Mouse (Mus musculus) embryonic facial prominence, embryonic 14.5 days (tissue): ENCODE measurements at regions not wholly inside any gene's neighbourhood (a gene's known extent, or its start where the extent isn't known, plus 50 kb on each side); places are given as distances from the start of the nearest gene placed in this dataset.

ENCODE experiments used
- ATAC-seq: fragments of 200-750 bp; cut with Nextera tagmentation; 2 replicates; pipeline ENCODE4 v1.8.0; 2017; ENCODE audit warnings: low read depth, moderate number of reproducible peaks, moderate TSS enrichment
- DNase-seq: peaks from one replicate; pipeline ENCODE4 v3.0.0-alpha.2; 2015; ENCODE audit warnings: low spot score
- H3K27ac ChIP-seq: fragments of 300-500 bp; sonication (generic); replicated peaks from 2 replicates; pipeline ENCODE4 v1.5.1; 2014; ENCODE audit warnings: low read depth, mild to moderate bottlenecking, low read length, moderate library complexity
- H3K27me3 ChIP-seq: fragments of 300-500 bp; sonication (generic); replicated peaks from 2 replicates; pipeline ENCODE4 v1.6.1; 2014; ENCODE audit warnings: low read length; ENCODE audit not compliant: control insufficient read depth, insufficient read depth
- H3K36me3 ChIP-seq: fragments of 300-500 bp; sonication (generic); 2 replicates; pipeline ENCODE4 v1.6.1; 2014; ENCODE audit warnings: low read length, mixed read lengths; ENCODE audit not compliant: control insufficient read depth, insufficient read depth
- H3K4me1 ChIP-seq: fragments of 300-500 bp; sonication (generic); 2 replicates; pipeline ENCODE4 v1.6.1; 2014; ENCODE audit warnings: antibody characterized with exemption, low read length; ENCODE audit not compliant: control insufficient read depth, insufficient read depth
- H3K4me2 ChIP-seq: fragments of 300-500 bp; sonication (generic); 2 replicates; pipeline ENCODE4 v1.6.1; 2014; ENCODE audit warnings: low read depth, mild to moderate bottlenecking, low read length, moderate library complexity, mixed read lengths
- H3K4me3 ChIP-seq: fragments of 300-500 bp; sonication (generic); 2 replicates; pipeline ENCODE4 v1.5.1; 2014; ENCODE audit warnings: low read depth, mild to moderate bottlenecking, low read length
- H3K9ac ChIP-seq: fragments of 300-500 bp; sonication (generic); 2 replicates; pipeline ENCODE4 v1.6.1; 2014; ENCODE audit warnings: low read depth, mild to moderate bottlenecking, low read length, moderate library complexity, mixed read lengths
- H3K9me3 ChIP-seq: fragments of 300-500 bp; sonication (generic); 2 replicates; pipeline ENCODE4 v1.6.1; 2016; ENCODE audit warnings: low read length; ENCODE audit not compliant: control insufficient read depth
- WGBS: fragments of 180-500 bp; shearing (Covaris S2); extraction: QIAGEN DNeasy Blood & Tissue Kit; methylation state at CpG from one replicate; pipeline ENCODE4 v1.1.7; 2014; 5-methylcytosine and 5-hydroxymethylcytosine counted together

DNA sequence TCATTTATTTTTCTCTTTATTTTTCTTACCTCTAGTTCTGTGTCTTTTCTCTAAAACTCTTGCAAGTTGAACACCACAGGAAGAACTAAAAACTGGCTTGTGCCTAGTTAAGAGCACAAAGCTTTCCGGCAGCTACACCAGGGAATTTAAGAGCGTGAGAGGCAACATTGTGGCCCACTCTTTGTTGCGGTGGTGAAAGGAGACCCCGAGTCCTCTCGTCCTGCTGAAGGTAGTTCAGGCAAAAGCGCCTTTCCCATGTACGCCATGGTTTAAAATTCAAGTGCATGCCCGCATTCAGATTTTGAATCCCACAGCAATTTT, 142.4 kb downstream of the Ascl1 start:
- Histone ChIP-seq H3K9ac (no peak overlapping the region), H3K4me3 (no peak overlapping the region), H3K27me3 (no peaks in the 10 kb centered on the region), H3K4me1 (no peaks in the 10 kb centered on the region), H3K27ac (no peak overlapping the region), H3K4me2 (no peak overlapping the region), H3K9me3 (no peaks in the 10 kb centered on the region), H3K36me3 (no peaks in the 10 kb centered on the region)
- DNase-seq (no peak), ATAC-seq (no peak)
- 72% methylated on average over 8 of the region's 8 CpGs for WGBS

DNA sequence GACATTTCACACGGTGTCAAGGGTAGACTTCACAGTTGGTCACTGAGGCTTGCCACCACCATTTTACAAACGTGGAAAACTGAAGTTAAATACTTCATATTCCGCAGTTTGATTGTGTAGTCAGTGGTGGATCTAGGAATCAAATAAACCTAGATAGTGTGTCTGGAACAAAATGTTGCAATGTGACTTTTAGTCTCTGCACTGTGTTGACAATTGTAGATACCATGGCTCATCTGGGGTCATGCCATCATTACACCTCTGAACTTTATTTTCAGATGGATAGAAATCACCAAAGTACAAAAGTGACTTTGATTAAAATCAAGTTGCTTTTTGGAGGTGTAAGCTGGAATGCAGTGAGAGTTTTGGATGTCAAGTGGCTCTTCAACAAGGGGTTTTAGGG, 158.3 kb downstream of the Ascl1 start:
- H3K4me2 ChIP-seq, result no peak overlapping the region
- no peak overlapping the region for H3K27ac ChIP-seq
- no peaks in the 10 kb centered on the region for H3K4me1 ChIP-seq
- DNase-seq (no peak), ATAC-seq (no peak)
- 87% methylated on average over 3 of the region's 3 CpGs for WGBS
- H3K4me3 ChIP-seq, result no peak overlapping the region
- H3K36me3 ChIP-seq, result no peaks in the 10 kb centered on the region
- no peak overlapping the region for H3K9ac ChIP-seq
- H3K9me3 ChIP-seq, result no peaks in the 10 kb centered on the region
- no peaks in the 10 kb centered on the region for H3K27me3 ChIP-seq

DNA sequence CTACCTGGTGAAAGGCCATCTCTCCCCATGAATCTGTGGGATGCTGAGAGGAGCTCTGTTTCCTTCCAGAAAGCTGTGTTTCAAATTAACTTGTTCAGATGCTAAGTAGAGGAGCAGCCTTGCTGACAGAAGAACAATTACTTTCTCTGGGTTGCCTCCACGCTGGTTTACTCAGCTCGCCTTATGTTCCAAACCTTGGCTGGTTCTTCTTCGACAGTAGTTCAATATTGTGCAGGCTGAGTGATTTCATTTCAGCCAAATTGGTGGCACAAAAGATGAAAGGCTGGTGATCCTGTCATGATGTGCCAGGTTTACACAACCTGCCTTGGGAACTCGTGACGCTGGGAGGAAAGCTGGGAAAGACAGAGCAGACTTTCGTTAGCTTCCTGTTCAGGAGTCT, 160.1 kb downstream of the Ascl1 start:
- Histone ChIP-seq H3K4me1 (no peaks in the 10 kb centered on the region), H3K9ac (no peak overlapping the region), H3K27ac (no peak overlapping the region), H3K9me3 (no peaks in the 10 kb centered on the region), H3K36me3 (no peaks in the 10 kb centered on the region), H3K27me3 (no peaks in the 10 kb centered on the region), H3K4me3 (no peak overlapping the region), H3K4me2 (no peak overlapping the region)
- WGBS, result 48% methylated on average over 6 of the region's 6 CpGs
- DNase-seq (no peak), ATAC-seq (no peak)

DNA sequence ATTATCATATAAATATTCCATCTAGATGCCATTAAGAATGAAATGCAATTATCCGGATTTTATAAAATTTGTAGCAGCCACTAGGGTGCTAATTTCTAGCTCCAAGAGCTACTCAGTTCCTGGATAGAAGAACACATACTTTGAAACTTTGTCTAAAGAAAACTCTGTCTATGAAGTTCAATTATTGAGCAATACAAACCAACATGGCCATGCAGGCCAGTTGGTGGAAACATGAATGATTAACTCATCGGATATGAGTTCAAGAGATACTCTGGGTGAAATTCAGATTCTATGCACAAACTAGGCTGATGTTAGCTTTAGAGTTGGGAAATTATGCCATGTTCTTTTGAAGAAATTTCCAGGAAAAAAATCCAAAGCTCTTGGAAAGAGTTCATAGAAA, 164.0 kb downstream of the Ascl1 start:
- Histone ChIP-seq H3K4me1 (no peaks in the 10 kb centered on the region), H3K4me2 (no peak overlapping the region), H3K4me3 (no peak overlapping the region), H3K27ac (no peak overlapping the region), H3K27me3 (no peaks in the 10 kb centered on the region), H3K36me3 (no peaks in the 10 kb centered on the region), H3K9me3 (no peaks in the 10 kb centered on the region), H3K9ac (no peak overlapping the region)
- 98% methylated on average over 2 of the region's 2 CpGs for WGBS
- ATAC-seq, result no peak
- no peak for DNase-seq

DNA sequence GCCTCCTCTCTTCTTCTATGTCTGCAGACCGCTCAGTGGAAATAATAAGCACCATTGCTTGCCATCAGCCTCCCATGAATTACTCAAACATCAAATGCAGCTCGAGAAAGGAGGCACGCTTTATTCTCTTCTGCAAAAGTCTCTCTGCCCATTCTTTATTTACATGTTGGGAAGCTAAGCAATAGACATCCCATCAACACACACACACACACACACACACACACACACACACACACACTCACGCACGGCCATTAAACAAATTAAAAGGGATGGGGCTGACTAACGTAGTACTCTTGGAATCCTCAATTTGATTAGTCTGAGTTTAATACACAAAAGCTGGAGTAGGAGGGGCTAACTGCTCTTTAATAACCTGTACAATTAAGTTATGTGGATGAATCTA, 167.7 kb downstream of the Ascl1 start:
- Histone ChIP-seq H3K4me2 (no peak overlapping the region), H3K27ac (no peak overlapping the region), H3K4me3 (no peak overlapping the region), H3K9ac (no peak overlapping the region), H3K9me3 (no peaks in the 10 kb centered on the region), H3K36me3 (no peaks in the 10 kb centered on the region), H3K27me3 (no peaks in the 10 kb centered on the region), H3K4me1 (no peaks in the 10 kb centered on the region)
- DNase-seq (no peak), ATAC-seq (no peak)
- WGBS, result 75% methylated on average over 6 of the region's 6 CpGs

DNA sequence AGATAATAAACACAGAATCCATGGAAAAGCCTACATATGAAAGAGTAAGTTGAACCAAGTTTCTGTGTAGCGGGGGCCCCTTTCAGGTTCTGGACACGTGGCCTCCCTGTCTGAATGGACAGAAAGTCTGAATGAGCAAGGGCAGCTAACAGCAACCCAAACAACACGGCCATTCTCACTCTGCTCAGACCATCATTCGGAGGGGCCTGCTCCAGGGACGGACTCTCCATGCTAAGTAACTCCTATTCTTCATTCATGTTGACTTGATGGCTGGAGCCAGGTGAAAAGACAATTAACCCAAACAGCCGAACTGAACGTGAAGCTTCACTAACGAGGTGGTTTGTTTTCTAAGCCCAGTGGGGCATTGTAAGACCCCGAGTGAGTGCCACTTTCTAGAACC, 168.3 kb downstream of the Ascl1 start:
- 71% methylated on average over 9 of the region's 9 CpGs for WGBS
- no peak overlapping the region for H3K9ac ChIP-seq
- no peak overlapping the region for H3K27ac ChIP-seq
- H3K4me3 ChIP-seq, result no peak overlapping the region
- H3K4me2 ChIP-seq, result no peak overlapping the region
- DNase-seq, result no peak
- no peaks in the 10 kb centered on the region for H3K4me1 ChIP-seq
- H3K27me3 ChIP-seq, result no peaks in the 10 kb centered on the region
- no peaks in the 10 kb centered on the region for H3K36me3 ChIP-seq
- H3K9me3 ChIP-seq, result no peaks in the 10 kb centered on the region
- no peak for ATAC-seq

DNA sequence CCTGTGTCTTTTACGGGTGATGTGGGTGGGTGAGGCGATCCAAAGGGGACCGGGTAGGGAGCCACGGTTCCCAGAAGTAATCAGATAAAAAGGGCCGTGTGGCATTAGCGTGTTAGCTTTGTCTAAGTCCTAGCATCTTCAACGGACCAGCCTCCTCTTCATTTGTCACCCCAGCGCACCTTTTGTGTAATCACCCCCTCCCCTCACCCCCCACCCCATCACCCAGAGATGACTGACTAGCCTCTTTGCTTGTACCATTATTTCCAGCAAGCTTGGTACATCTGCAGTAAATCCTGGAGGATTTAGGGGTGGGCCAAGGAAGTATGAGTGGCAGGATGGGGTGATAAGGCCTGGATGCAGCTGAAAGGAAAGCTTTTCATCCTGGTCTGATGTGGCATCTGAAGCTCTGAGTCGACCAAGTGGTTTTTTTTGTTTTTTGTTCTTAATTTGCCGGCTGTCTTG, 183.8 kb downstream of the Ascl1 start:
- H3K27ac ChIP-seq, result no peak overlapping the region
- H3K9me3 ChIP-seq, result peaks cover 13% of the 10 kb centered on the region; the same call in 1 of the 2 replicates
- no peaks in the 10 kb centered on the region for H3K36me3 ChIP-seq
- no peaks in the 10 kb centered on the region for H3K27me3 ChIP-seq
- 74% methylated on average over 10 of the region's 10 CpGs for WGBS
- H3K4me1 ChIP-seq, result no peaks in the 10 kb centered on the region
- DNase-seq (no peak), ATAC-seq (no peak)
- no peak overlapping the region for H3K4me3 ChIP-seq
- no peak overlapping the region for H3K4me2 ChIP-seq
- no peak overlapping the region for H3K9ac ChIP-seq

DNA sequence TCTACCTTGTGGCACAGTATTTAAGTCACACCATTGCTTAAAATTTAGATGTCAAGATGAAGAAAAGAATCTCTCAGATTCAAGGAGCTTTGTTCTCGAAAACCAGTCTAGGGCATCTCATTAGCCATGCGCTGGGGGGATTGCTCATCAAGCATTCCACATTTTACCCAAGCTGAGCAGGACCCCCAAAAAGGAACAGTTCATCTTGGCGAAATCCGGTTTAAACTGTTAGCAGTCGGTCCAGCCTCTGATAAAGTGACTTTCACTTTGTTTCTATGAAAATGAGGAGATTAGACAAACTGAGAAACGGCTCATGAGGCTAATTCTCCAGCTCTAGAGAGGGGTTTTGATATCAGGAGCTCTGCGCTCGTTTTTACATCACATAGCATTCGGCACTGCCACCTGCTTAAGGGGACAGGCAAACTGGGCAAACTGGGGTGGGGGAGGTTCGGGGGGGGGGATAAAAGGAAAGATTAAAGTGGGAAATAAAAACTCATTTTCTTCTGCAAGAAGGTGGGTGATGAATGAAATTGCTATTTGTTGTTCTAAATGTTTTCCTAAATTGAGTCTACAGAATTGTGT, 184.6 kb downstream of the Ascl1 start:
- Histone ChIP-seq H3K4me1 (no peaks in the 10 kb centered on the region), H3K27me3 (no peaks in the 10 kb centered on the region), H3K9me3 (peaks cover 13% of the 10 kb centered on the region; the same call in 1 of the 2 replicates), H3K9ac (no peak overlapping the region), H3K36me3 (no peaks in the 10 kb centered on the region), H3K27ac (no peak overlapping the region), H3K4me3 (no peak overlapping the region), H3K4me2 (no peak overlapping the region)
- WGBS, result 74% methylated on average over 10 of the region's 10 CpGs
- no peak for DNase-seq
- ATAC-seq, result no peak

DNA sequence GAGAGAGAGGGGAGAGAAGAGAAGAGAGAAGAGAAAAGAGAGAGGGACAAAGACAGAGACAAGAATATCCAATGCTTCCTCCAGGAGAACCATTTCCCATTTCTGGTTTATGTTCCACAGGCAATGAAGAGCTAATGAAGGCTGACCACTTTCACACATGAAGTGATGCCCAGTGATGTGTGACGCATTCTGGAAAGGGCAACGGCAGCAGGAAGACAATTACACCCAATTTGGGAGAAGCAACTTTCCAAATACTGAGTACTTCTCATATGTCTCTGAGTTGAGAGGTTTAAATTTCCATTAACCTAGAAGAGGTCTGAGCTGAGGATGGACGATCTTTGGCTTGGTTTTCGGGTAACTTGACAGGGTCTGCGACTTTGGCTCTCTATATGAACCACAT, 196.3 kb downstream of the Ascl1 start:
- 59% methylated on average over 5 of the region's 5 CpGs for WGBS

More for the DNA sequence above, 196.3 kb downstream of the Ascl1 start:
- Histone ChIP-seq H3K36me3 (no peaks in the 10 kb centered on the region), H3K4me1 (no peaks in the 10 kb centered on the region), H3K27me3 (no peaks in the 10 kb centered on the region), H3K27ac (no peak overlapping the region), H3K4me3 (no peak overlapping the region), H3K4me2 (no peak overlapping the region), H3K9ac (no peak overlapping the region), H3K9me3 (no peaks in the 10 kb centered on the region)
- no peak for DNase-seq
- no peak for ATAC-seq
